Mouse (Mus musculus): Measurements from ENCODE around the gene Pax4.

The Pax4 gene

DNA sequence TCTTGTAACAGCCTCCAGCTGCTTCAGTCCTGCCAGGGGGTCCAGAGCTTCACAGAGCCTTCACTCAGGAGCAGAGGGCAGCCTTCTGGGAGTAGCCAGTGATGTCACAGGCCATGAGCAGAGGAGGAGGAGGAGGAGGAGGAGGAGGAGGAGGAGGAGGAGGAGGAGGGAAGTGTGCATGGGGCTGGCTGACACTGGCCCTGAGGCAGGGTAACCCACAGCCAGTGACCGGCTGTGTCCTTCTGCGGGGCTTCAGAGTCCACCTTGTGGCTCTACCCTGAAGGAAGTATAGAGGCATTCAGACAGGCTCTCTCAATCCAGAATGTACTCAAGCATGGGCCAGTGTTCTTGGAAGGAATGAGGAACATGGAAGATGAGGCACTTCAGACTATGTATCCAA, at the start of gene Pax4:
Gene Pax4, minus strand, starts transcription at position 101 of the 400 bp plus-strand sequence.
- DNase-seq (ENCODE audit: low read depth, low spot score): no peak

GRCm38 (mm10) chr6:28497837-28498236, 48.7 kb upstream of the Pax4 start:
- DNase-seq (ENCODE audit: low read depth, low spot score): no peak

- DNase-seq (ENCODE audit: low read depth, low spot score): no peak
Measured at GRCm38 (mm10) chr6:28491198-28491597, 42.0 kb upstream of the Pax4 start.

DNA sequence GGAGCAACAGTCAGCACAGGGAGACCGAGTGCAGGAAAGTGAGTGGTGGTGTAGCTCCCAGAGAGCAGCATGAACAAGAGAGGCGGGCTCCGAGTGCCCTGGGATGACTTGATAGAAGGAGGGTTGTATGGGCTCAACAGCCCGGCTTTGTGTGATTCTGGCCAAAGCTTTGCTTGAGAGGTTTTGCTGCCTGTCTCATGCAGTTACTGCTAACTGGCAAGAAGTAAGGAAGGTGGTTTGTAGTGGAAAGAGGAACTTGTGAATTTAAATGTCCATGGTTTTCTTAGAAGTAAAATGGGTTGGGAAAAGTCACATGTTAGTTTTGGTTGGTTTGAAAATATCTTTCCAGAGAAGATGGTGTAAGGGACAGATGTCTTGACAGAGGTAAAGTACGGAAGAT, 41.5 kb upstream of the Pax4 start:
- DNase-seq (ENCODE audit: low read depth, low spot score): no peak

DNA sequence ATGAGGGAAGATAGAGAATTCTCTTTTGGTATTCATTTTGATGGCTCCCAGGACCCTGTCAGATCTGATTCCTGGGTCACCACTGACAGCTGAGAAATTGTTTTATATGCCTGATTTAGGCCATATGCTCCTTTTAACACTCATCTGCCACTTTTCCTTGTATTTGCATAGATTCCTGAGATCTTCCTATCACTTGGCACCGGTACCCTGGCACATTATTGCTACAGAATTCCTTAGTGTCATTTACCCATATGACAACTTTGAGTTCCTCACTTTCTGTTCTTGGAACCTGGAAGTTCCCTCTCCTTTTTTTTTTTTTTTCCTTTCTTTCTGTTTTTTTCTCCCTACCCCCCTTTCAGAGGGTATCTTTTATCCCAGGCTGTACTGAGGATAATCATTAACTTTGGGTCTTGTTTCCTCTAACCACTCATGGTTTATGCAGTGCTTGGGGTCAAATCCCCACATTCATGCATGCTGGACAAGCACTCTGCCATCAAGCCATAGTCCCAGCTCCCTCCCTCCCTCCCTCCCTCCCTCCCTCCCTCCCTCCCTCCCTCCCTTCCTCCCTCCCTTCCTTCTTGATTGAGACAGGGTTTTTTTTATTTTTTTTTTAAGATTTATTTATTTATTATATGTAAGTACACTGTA, 39.2 kb upstream of the Pax4 start:
- DNase-seq (ENCODE audit: low read depth, low spot score): no peak

- DNase-seq (ENCODE audit: low read depth, low spot score): no peak
Measured at GRCm38 (mm10) chr6:28486905-28487304, 37.8 kb upstream of the Pax4 start.

DNA sequence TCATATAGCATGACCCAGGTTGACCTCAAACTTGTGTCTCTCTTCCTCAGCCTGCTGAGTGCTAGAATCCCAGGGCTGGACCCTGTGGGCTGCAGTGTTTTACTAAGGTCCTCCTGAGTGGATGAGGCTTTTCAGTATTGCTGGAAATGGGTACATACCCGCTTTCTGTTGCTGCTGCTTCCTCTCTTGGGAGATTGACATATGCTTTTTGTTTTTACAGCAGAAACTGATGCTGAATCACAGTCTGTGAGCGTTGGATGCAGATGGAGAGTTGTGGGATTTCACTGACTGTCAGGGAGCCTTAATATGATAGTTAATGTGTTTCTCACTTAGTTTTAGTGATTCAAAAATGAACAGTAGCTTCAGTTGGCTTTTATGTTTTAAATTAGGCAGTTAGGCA, 37.3 kb upstream of the Pax4 start:
- no peak for DNase-seq (ENCODE audit: low read depth, low spot score)

DNA sequence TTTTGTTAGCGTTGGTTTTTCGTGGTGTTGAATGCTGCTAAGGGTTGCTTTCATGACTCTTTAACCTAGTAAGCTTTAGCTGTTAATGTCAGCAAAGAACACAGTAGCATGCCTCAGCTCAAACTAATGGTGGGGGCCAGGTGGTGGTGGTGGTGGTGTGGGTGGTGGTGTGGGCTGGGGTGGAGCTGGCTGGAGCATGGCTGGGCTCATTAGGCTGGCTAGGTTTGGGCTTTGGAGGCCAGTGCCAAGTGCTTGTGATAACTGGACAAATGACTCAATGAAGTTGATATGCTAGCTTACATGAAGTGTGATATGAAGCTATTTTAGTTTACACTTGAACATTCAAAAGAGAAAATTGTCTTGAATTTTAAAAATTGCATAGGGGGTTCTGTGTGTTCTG, 36.9 kb upstream of the Pax4 start:
- DNase-seq (ENCODE audit: low read depth, low spot score): no peak

DNA sequence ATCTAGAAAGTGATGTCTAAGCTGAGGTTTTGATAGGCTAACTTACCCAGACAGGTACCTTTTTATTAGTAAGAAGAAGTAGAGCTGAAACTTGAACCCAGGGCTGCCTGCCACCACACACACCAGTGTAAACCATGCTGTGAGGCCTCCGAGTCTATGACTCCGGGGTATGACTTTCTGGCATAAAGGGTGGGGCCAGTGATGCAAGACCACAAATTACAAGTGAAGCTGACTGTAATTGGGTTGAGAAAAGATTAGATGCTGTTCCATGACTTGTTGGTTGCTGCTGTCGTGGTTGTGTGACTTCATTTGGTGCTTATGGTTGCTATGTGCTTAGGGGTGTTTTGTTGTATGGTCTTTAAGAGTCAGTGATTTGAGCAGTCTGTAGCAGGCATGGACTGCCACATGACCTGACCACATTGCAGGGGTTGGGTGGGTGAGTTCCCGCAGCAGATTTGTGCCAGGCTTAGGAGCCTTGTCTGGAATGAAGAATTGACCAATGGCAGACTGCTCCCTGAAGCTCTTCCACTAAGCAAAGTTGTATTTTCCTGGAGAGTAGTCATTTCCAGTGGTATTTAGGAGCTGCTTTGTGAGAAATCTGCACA, 33.7 kb upstream of the Pax4 start:
- DNase-seq (ENCODE audit: low read depth, low spot score): no peak

- DNase-seq (ENCODE audit: low read depth, low spot score): peak; percentile 16
Measured at GRCm38 (mm10) chr6:28480752-28481492, 31.8 kb upstream of the Pax4 start.

- peak; percentile 99 for DNase-seq (ENCODE audit: low read depth, low spot score)
Measured at GRCm38 (mm10) chr6:28479865-28480751, 31.0 kb upstream of the Pax4 start.

- DNase-seq (ENCODE audit: low read depth, low spot score): no peak
Measured at GRCm38 (mm10) chr6:28474839-28475238, 25.7 kb upstream of the Pax4 start, which contains the start of gene Snd1. TSS of gene Snd1 (plus strand) at chr6:28475139.

DNA sequence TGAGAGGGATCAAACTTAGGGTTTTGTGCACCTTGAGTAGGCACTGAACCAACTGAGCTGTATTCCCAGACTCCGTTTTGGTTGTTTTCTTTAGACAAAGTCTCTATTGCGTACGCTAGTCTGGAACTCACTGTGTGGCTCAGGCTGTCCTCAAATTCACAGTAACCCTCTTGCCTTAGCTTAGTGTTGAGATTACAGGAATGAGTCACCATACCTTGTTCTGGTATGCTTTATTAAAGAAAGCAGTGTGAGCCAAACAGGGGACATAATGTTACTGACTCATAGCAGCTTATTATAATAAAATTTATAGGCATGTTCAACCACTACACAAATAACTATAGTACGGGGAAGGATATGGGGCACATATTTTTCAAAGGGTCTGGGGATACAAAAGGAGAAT, 25.1 kb upstream of the Pax4 start:
- no peak for DNase-seq (ENCODE audit: low read depth, low spot score)

- no peak for DNase-seq (ENCODE audit: low read depth, low spot score)
Measured at GRCm38 (mm10) chr6:28471284-28472035, 22.3 kb upstream of the Pax4 start.

DNA sequence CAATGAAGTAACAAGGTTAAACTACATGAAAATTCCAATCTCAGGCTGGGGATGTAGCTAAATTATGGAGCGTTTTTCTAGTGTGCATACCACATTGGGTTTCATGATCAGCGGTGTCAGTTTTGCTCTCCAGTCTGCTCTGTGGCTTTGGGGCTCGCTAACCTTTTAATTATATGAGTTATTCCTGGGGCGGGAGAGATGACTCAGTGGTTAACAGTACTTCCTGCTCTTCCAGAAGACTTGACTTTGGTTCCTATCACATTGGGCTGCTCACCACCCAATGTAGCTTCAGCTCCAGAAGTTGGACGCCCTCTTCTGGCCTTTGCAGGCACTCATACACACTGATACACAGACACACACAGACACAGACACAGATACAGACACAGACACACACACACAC, 21.5 kb upstream of the Pax4 start:
- DNase-seq (ENCODE audit: low read depth, low spot score): no peak

- no peak for DNase-seq (ENCODE audit: low read depth, low spot score)
Measured at GRCm38 (mm10) chr6:28470017-28470602, 21.0 kb upstream of the Pax4 start.

GRCm38 (mm10) chr6:28464630-28465029, 15.5 kb upstream of the Pax4 start:
- no peak for DNase-seq (ENCODE audit: low read depth, low spot score)

DNA sequence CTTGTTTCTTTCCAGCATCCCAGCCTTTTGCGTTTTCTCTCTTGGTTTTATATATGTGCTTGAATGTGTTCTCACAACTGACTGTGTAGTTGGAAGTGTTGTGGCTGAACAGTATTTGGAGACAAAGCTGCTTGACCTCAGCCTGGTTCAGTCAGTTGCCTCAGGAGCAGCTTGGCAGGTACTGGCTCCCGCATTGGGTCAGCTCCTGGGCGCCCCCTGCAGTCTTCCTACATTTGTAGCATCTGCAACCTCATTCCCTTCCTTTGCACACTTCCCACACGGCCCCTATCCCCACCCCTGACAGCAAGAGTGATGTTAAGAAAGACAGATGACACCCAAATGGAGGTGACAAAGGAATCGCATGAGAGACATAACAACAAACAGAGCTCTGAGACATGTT, 11.4 kb upstream of the Pax4 start:
- DNase-seq (ENCODE audit: low read depth, low spot score): no peak

DNA sequence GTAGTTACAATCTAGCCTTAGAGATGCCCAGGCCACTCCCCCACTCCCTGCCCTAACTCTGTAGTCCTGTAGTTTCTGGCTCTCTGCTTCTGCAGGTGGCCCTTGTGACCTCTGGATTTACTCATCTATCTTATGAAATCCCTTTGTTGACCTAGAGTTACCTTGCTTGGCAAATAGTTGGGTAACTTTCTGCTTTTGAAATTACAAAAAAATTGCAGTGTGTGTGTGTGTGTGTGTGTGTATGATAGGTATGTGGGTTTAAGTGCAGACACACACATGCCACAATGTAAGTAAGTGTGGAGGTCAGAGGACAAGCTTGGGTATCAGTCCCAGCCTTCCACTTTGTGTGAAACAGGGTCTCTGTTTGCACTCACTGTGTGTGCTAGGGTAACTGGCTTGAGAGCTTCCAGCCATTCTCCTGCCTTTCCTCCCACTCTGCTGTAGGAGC, 10.1 kb upstream of the Pax4 start:
- DNase-seq (ENCODE audit: low read depth, low spot score): no peak

GRCm38 (mm10) chr6:28450977-28451376, 1.8 kb upstream of the Pax4 start:
- no peak for DNase-seq (ENCODE audit: low read depth, low spot score)

DNA sequence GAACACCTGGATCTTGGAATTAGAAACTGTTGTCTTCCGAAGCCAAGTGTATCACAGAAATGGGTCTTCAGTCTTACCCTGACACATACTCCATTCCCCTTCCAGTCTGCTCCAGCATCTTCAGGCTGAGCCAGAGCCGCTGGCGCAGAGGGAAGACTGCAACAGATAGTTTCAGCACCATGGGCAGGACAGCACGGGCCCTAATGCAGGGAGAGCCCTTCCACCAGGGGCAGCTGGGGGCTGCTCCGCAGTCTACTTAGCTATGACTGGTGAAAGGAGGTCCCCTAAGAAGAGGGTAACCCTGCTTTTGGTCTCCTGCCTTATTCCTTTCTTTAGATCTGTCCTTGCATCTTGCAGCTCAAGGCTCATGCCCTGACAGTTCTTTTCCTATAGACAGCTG, 1.3 kb upstream of the Pax4 start:
- no peak for DNase-seq (ENCODE audit: low read depth, low spot score)
